Mouse (Mus musculus) lung, adult 2 months (tissue): Measurements from ENCODE around the gene Nbea.

Experiments
- CTCF ChIP-seq: fragments of 200-500 bp; IDR thresholded peaks from 2 replicates; pipeline ENCODE4 v1.5.1; 2011; ENCODE audit warnings: mild to moderate bottlenecking, low read length, control low read depth; ENCODE audit not compliant: insufficient read depth
- POLR2A ChIP-seq: fragments of 200-500 bp; IDR thresholded peaks from 2 replicates; pipeline ENCODE4 v1.6.1; 2011; ENCODE audit warnings: low read depth, mild to moderate bottlenecking, control low read depth, low read length, borderline replicate concordance; ENCODE audit errors: extremely low read depth

GRCm38 (mm10) chr3:56181025-56181424 is 2.5 kb downstream of the Nbea start:
- TF ChIP-seq CTCF (no peak), POLR2A (no peak)
